Mouse (Mus musculus): Measurements from ENCODE around the gene Sp2.

The Sp2 gene

GRCm38 (mm10) chr11:96995836-96996772, 13.3 kb upstream of the Sp2 start:
- no peak for DNase-seq

DNA sequence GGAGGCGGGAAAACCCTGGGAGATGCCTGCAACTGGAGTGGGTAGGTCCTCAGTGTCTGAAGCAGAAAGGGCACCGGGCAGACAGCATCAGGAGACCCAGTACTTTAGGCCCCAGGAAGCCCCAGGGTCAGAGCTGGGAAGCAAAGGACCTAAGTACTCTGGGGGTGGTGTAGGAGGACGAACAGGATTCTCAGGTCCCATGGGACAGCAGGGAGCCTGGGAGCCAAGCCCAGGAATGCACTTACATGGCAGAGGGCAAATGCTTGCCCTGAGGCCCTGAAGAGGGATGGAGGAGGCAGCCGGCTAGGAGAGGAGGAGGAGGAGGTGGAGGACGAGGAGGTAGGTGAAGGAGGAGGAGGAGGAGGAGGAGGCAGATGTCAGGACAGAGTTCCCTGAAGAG, 12.3 kb upstream of the Sp2 start:
- no peak for DNase-seq

GRCm38 (mm10) chr11:96992722-96993311, 10.1 kb upstream of the Sp2 start:
- DNase-seq, result no peak

GRCm38 (mm10) chr11:96991501-96991900, 8.7 kb upstream of the Sp2 start:
- no peak for DNase-seq

DNA sequence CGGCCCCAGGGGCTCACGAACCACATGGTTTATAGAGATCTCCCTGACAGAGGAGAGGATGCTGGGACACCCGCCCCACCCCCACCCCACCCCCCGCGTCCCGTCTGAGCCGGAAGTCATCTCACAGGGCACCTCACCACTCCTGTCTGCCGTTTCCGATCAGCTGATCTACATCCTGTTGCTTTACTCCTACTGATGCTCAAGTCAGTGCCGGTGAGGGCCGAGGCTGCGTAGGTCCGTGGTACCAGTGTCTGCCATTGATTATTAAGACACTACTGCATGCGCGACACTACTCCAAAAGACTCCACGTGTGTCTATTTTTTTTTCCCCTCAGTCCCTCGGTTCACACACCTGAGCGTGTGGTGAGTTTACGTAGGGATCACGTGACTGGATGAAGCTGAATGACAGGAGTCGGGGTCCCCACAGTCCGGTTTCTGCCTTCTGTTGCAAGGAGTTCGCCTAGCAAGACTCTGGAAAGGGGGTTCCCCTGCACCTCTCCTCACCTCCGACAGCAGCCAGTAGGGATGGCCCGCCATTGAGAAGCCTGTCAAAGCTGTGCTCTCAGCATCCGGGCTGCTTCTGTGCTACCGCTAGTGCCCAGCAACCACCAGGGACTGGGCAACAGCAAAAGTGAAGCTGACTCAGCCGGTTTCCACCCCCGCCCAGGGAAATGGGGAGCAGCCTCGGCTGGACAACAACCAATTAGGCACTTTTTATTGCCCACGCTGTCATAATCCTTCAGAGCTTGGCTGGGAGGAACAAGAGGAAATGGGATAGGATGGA, 5.3 kb upstream of the Sp2 start:
- DNase-seq, result no peak

DNA sequence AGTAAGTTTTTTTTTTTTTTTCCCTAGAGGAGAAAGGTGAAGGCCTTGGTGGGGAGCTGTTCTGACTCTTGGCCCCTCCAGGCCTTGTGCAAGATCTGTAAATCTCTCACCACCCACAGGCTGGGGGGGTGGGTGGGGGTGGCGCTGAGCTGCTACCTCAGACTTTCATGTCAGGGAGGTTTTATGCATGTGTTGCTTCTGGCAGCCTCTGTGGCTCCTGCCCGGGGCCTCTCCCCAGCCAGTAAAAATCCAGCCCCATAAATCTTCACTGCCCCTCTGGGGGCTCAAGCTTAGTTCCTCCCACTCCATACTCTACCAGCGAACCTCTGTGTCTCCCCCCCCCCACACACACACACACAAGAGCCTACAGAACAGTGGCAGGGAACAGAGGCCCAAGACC, 3.7 kb upstream of the Sp2 start:
- DNase-seq, result no peak

DNA sequence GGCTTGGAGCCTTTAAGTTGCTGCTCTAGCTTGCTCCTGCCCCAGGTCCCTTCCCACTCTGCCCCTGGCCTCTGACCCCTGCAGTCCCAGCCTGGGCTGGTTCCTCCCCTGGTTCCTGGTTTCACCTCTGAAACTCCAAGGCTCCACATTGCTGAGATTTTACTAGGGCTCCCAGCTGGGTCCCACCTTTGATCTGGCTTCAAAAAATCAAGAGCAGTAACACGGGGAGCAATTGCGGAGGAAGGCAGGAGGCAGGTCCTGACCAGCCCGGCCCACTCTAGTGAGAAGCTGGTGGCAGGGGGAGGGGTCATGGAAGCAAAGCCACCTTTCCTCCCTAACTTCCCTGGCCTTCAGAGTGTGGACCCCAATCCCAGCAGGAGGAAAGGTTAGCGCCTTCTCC, 2.1 kb upstream of the Sp2 start:
- no peak for DNase-seq

DNA sequence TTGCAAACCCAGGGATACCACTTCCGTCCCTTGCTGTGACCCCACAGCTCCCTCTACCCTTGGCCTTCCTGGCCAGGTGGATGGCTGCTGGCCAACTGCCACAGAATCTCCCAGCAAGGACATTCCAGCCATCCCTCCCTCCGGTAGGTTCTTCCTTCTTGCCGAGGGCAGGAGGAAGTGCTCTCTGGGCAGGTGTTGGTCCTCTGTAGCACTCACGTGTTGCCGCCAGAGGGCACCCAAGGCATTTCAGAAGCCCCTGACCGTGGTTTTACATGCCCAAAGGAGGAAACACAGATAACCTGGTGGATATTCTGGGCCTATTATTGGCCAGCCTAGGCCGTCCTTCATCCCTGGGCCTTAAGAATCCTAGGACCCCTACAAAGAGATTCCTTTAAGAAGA, 404 bp downstream of the Sp2 start:
- DNase-seq, result peak; percentile 84

DNA sequence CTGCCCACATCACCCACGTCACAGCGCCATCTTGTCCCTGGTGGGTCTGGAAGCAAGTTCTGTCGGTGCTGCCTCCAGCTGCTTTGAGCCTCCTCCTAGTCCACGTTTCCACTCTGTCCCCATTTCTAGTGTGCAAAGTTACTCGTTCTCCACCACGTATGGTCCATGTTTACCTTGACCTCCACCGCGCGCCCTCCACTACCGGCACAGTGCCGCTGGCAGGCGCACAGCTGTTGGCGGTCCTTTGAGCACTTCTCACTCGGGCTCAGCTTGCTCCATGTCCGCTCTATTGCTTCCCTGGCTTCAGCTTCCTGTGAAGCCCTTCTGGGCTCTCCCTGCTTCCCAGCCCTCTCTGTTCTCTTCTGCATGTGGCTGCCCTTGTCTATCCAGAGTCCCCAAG, 1.3 kb downstream of the Sp2 start:
- no peak for DNase-seq

DNA sequence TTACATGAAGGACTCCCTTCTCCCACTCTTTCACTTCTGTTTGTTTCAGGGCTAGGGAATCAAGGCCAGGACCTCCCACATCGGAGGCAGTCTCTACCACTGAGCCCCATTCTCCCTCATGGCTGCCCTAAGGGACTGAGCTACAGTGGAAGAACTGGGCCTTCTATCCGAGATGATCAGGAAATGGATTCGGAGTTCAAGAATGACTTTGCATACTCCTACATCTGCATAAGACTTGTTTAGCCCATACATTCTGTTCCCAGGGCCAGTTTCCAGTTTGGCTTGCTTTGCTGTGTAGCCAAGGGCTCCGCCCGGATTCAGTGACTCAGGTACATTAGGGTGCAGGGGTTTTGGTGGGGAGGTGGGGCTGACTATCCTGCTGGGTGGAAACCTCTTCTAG, 2.7 kb downstream of the Sp2 start:
- no peak for DNase-seq

DNA sequence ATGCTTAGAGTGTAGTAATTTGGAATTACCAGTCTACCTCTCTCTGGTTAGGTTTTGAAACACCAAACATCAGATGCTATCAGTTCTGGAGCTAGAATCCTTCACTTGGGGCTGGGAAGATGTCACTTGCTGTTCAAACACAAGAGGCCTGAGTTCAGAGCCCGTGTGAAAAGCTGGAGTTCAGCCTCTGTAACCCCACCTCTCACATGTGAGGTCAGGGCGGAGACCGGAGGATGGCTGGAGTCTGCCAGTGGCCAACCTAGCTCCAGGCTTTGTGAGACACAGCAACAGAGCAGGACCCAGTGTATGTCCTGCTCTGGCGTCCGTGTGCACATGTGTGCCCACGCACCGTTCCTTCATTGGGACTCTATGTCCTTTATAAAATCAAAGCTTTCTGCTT, 3.4 kb downstream of the Sp2 start:
- no peak for DNase-seq

DNA sequence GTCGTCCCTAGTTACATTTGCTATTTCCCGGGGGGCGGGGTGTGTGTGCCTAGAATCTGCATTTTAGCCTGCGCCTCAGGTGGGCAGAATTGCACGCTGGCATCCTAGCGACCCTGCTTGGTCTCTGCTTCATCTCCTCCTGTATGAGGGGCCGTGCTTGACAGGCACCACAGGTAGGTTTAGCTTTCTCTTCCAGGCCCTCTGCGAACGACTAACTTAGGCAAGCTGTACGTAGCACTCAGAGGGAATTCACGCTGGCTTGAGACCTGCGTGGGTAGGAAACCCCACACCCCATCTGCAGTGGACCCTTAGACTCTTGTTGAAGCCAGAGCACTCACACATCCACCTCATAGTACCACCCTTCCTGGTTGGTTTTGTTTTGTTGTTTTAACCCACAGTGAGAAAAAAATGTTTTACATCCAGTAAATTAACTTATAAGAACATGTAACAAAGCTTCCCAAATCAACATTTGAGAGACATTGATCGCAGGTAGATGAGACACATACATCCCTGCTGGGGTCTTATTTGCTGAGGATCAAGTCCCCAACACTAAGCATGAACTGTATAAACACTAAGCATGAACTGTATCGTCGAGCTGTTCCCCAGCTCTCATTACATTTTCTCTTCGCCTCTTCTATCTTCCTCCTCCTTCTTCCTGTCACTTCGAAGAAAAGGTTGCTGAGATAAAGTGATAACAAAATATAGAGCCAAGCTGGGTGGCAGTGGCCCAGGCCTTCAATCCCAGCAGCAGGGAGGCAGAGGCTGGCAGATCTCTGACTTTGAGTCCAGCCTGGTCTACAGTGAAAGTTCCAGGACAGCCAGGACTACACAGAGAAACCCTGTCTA, 4.1 kb downstream of the Sp2 start:
- DNase-seq, result no peak

- peak; percentile 99 for DNase-seq
These were observed 5.0 kb downstream of the Sp2 start for GRCm38 (mm10) chr11:96977606-96978400.

GRCm38 (mm10) chr11:96976911-96977591, 5.7 kb downstream of the Sp2 start:
- DNase-seq, result peak; percentile 84

DNA sequence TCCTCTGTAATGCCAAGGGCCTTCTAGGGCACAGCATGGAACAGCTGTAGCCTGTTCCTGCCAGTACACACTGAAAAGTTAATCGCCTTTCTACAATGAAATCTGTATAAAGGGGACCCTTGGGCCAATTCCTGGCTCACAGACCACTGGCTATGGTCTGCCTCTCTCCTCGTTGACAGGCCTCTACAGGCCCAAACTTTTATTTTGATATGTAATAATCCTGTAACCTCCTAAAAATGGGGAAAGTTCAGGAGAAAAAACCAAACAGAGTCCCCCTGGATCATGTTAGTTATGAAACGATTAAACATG, 6.4 kb downstream of the Sp2 start:
- DNase-seq, result no peak

GRCm38 (mm10) chr11:96975511-96976378, 7.0 kb downstream of the Sp2 start:
- no peak for DNase-seq

GRCm38 (mm10) chr11:96974813-96975212, 7.9 kb downstream of the Sp2 start:
- no peak for DNase-seq

DNA sequence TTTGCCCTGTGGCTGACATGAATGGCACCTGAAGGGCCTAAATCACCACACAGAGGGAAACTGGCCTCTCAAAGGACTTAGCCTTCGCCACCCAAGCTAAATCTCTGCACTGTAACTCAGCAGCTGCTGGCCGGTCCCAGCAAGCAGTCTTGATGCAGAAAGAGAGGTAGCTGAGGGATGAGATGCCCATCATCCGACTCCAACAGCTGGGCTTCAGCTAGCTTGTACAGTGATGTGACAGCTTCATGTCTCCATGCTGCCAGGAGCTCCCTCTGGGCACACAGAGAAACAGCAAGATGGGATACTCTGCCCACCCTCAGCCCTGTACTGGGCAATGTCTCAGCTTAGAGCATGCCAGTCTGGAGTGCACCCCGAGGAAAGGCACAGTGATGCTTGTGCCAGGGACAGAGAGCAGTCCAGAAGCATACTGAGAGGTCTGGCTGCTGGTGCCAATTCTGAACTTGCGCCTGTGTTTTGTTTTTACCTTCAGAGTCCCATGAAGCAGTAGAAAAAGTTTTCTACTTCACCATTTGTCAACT, 9.3 kb downstream of the Sp2 start:
- peak; percentile 58 for DNase-seq

DNA sequence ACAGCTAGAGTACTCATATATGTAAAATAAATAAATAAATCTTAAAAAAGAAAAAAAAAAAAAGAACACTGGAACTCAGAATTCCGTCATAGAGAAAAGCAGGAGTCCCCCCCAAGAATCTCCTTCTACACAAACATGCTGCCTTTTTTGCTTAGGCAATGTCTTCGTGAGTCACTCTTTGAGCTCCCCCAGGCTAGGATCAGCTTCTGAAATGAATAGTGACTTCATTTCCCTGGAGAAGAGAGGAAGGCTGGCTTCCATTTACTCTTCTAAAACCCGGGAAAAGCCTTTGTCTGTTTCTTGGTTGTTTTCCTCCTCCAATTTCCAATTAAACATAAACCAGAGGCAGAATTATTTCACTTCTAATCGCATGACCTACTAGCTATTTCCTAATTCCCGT, 9.9 kb downstream of the Sp2 start:
- no peak for DNase-seq

DNA sequence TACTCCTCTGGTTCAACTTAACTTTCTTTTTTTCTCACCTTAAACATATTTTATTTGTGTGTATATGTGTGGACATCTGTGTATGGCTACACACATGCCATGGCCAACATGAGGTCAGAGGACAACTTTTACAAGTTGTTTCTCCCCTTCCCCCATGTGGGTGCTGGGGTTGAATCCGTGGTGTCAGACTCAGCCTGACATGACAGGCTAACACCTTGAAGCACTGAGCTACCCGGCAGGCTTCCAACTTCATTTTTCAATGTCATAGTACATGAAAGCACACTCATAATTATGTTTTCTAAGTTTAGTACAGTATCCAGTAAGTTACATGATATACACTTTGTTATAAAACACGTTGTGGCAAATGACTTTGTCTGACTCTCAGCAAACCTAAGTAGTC, 12.4 kb downstream of the Sp2 start:
- DNase-seq, result no peak
